Mouse (Mus musculus) cerebellum, adult 18-20 months (tissue): ENCODE measurements around the gene Lrrc4c.

Experiments
- DNase-seq, 2 experiments: peaks; one replicate each; pipeline ENCODE4 v3.0.0; 2021

Gene Lrrc4c

GRCm38 (mm10) chr2:97484990-97485389, 1167.0 kb downstream of the Lrrc4c start:
- no peak for DNase-seq

GRCm38 (mm10) chr2:97485609-97486008, 1167.6 kb downstream of the Lrrc4c start:
- DNase-seq: no peak

- DNase-seq: no peak
Measured at GRCm38 (mm10) chr2:97487567-97487966, 1169.6 kb downstream of the Lrrc4c start.

- no peak for DNase-seq
Measured at GRCm38 (mm10) chr2:97497069-97497468, 1179.1 kb downstream of the Lrrc4c start.

GRCm38 (mm10) chr2:97502501-97502900, 1184.5 kb downstream of the Lrrc4c start:
- no peak for DNase-seq

- DNase-seq: no peak
Measured at GRCm38 (mm10) chr2:97504902-97505301, 1186.9 kb downstream of the Lrrc4c start.

- DNase-seq: no peak
Measured at GRCm38 (mm10) chr2:97524256-97524922, 1206.4 kb downstream of the Lrrc4c start.

- no peak for DNase-seq
Measured at GRCm38 (mm10) chr2:97525107-97525506, 1207.1 kb downstream of the Lrrc4c start.

- DNase-seq: no peak
Measured at GRCm38 (mm10) chr2:97530622-97531021, 1212.7 kb downstream of the Lrrc4c start.

- no peak for DNase-seq
Measured at GRCm38 (mm10) chr2:97543691-97544672, 1226.0 kb downstream of the Lrrc4c start.

GRCm38 (mm10) chr2:97544673-97545071, 1226.7 kb downstream of the Lrrc4c start:
- DNase-seq: no peak

GRCm38 (mm10) chr2:97545946-97546345, 1228.0 kb downstream of the Lrrc4c start:
- DNase-seq: no peak

GRCm38 (mm10) chr2:97564509-97564908, 1246.5 kb downstream of the Lrrc4c start:
- no peak for DNase-seq

- no peak for DNase-seq
Measured at GRCm38 (mm10) chr2:97568954-97569353, 1251.0 kb downstream of the Lrrc4c start.

- DNase-seq: no peak
Measured at GRCm38 (mm10) chr2:97574921-97575320, 1257.0 kb downstream of the Lrrc4c start.

GRCm38 (mm10) chr2:97581132-97581531, 1263.2 kb downstream of the Lrrc4c start:
- no peak for DNase-seq

GRCm38 (mm10) chr2:97586322-97586721, 1268.4 kb downstream of the Lrrc4c start:
- DNase-seq: no peak

GRCm38 (mm10) chr2:97590563-97590962, 1272.6 kb downstream of the Lrrc4c start:
- no peak for DNase-seq

- DNase-seq: no peak
Measured at GRCm38 (mm10) chr2:97604182-97604581, 1286.2 kb downstream of the Lrrc4c start.

- no peak for DNase-seq
Measured at GRCm38 (mm10) chr2:97604688-97605215, 1286.8 kb downstream of the Lrrc4c start.

- no peak for DNase-seq
Measured at GRCm38 (mm10) chr2:97609436-97609835, 1291.5 kb downstream of the Lrrc4c start.

GRCm38 (mm10) chr2:97610566-97610965, 1292.6 kb downstream of the Lrrc4c start:
- DNase-seq: no peak

GRCm38 (mm10) chr2:97614724-97615123, 1296.8 kb downstream of the Lrrc4c start:
- peak; percentile 6 to 9 for DNase-seq

- DNase-seq: no peak
Measured at GRCm38 (mm10) chr2:97618589-97618988, 1300.6 kb downstream of the Lrrc4c start.
